Mouse (Mus musculus) liver, embryonic 16.5 days (tissue): ENCODE measurements around the gene Abcb8. TPM values are rescaled to one million over a fixed set of nuclear protein-coding genes. Genes with fewer than 3 reads are reported as not detected.
A peak's percentile ranks its signal among the peaks of the same experiment; 100 is the strongest.

Source experiments
- ATAC-seq: fragments of 200-750 bp; cut with Nextera tagmentation; 2 replicates; pipeline ENCODE4 v1.8.0; 2017; ENCODE audit warnings: low read depth, mild to moderate bottlenecking, moderate number of reproducible peaks, moderate library complexity
- H3K27ac ChIP-seq: fragments of 300-500 bp; sonication (generic); 2 replicates; pipeline ENCODE4 v1.5.1; 2014; ENCODE audit warnings: mild to moderate bottlenecking, low read length
- H3K27me3 ChIP-seq: fragments of 300-500 bp; sonication (generic); 2 replicates; pipeline ENCODE4 v1.6.1; 2014; ENCODE audit warnings: low read depth, low read length, mixed read lengths; ENCODE audit not compliant: control insufficient read depth, insufficient read depth
- H3K36me3 ChIP-seq: fragments of 300-500 bp; sonication (generic); 2 replicates; pipeline ENCODE4 v1.6.1; 2014; ENCODE audit warnings: mild to moderate bottlenecking; ENCODE audit not compliant: control insufficient read depth, insufficient read depth
- H3K4me1 ChIP-seq: fragments of 300-500 bp; sonication (generic); 2 replicates; pipeline ENCODE4 v1.6.1; 2014; ENCODE audit warnings: low read depth, low read length, mixed read lengths; ENCODE audit not compliant: control insufficient read depth
- H3K4me2 ChIP-seq: fragments of 300-500 bp; sonication (generic); 2 replicates; pipeline ENCODE4 v1.6.1; 2014; ENCODE audit warnings: low read depth, low read length, mixed read lengths
- H3K4me3 ChIP-seq: fragments of 300-500 bp; sonication (generic); 2 replicates; pipeline ENCODE4 v1.5.1; 2014; ENCODE audit warnings: low read depth, mild to moderate bottlenecking, low read length
- H3K9ac ChIP-seq: fragments of 300-500 bp; sonication (generic); 2 replicates; pipeline ENCODE4 v1.6.1; 2014; ENCODE audit warnings: low read depth, low read length
- H3K9me3 ChIP-seq: fragments of 300-500 bp; sonication (generic); replicated peaks from 2 replicates; pipeline ENCODE4 v1.6.1; 2016; ENCODE audit warnings: low read length; ENCODE audit not compliant: control insufficient read depth
- WGBS: fragments of 180-500 bp; shearing (Covaris S2); extraction: QIAGEN DNeasy Blood & Tissue Kit; methylation state at CpG from one replicate; pipeline ENCODE4 v1.1.7; 2014; ENCODE audit not compliant: insufficient replicate concordance; 5-methylcytosine and 5-hydroxymethylcytosine counted together
- polyA plus RNA-seq: library from polyadenylated mRNA; unstranded; fragments of >200 nt; fragmentation: Nextera tagmentation; extraction: Ambion mirVana; gene quantifications from 2 replicates; pipeline ENCODE4 v1.2.1, GENCODE M21; 2015

Gene Abcb8
- polyA plus RNA-seq, 1 experiment from 2014 or later = 29.6 TPM

GRCm38 (mm10) chr5:24374666-24375328 is 18.7 kb upstream of the Abcb8 start:
- Histone ChIP-seq H3K4me1 (no peaks in the 10 kb centered on the region), H3K9ac (no peak overlapping the region), H3K27me3 (no peaks in the 10 kb centered on the region), H3K27ac (no peak overlapping the region), H3K36me3 (no peaks in the 10 kb centered on the region), H3K4me2 (no peak overlapping the region), H3K4me3 (no peak overlapping the region), H3K9me3 (no peaks in the 10 kb centered on the region)
- WGBS = 57% methylated on average over 7 of the region's 7 CpGs
- no peak for ATAC-seq

- H3K9ac ChIP-seq = no peak overlapping the region
- H3K4me2 ChIP-seq = no peak overlapping the region
- H3K27me3 ChIP-seq = no peaks in the 10 kb centered on the region; the same call in 1 of the 2 replicates
- no peak for ATAC-seq
- H3K9me3 ChIP-seq = no peaks in the 10 kb centered on the region
- WGBS = 47% methylated on average over 2 of the region's 2 CpGs
- H3K36me3 ChIP-seq = no peaks in the 10 kb centered on the region
- H3K27ac ChIP-seq = no peak overlapping the region
- peaks cover 10% of the 10 kb centered on the region for H3K4me1 ChIP-seq
- H3K4me3 ChIP-seq = no peak overlapping the region
These were observed 14.8 kb upstream of the Abcb8 start for GRCm38 (mm10) chr5:24378700-24379099.

- no peak for ATAC-seq
- Histone ChIP-seq H3K27me3 (no peaks in the 10 kb centered on the region; the same call in 1 of the 2 replicates), H3K9me3 (no peaks in the 10 kb centered on the region), H3K9ac (no peak overlapping the region), H3K36me3 (no peaks in the 10 kb centered on the region), H3K4me2 (no peak overlapping the region), H3K27ac (no peak overlapping the region), H3K4me3 (no peak overlapping the region), H3K4me1 (peaks cover 17% of the 10 kb centered on the region)
- WGBS = 67% methylated on average over 4 of the region's 4 CpGs
These were observed 14.0 kb upstream of the Abcb8 start for GRCm38 (mm10) chr5:24379501-24379900.

GRCm38 (mm10) chr5:24380499-24380898 is 13.0 kb upstream of the Abcb8 start:
- Histone ChIP-seq H3K27me3 (no peaks in the 10 kb centered on the region; the same call in 1 of the 2 replicates), H3K9ac (no peak overlapping the region)
- 61% methylated on average over 4 of the region's 4 CpGs for WGBS

GRCm38 (mm10) chr5:24381486-24381885 is 12.0 kb upstream of the Abcb8 start:
- Histone ChIP-seq H3K9ac (no peak overlapping the region), H3K9me3 (no peaks in the 10 kb centered on the region), H3K4me3 (no peak overlapping the region), H3K4me1 (peaks cover 17% of the 10 kb centered on the region), H3K27ac (no peak overlapping the region), H3K36me3 (no peaks in the 10 kb centered on the region), H3K4me2 (no peak overlapping the region), H3K27me3 (peaks cover 4% of the 10 kb centered on the region)
- 65% methylated on average over 6 of the region's 6 CpGs for WGBS
- ATAC-seq = no peak

More at GRCm38 (mm10) chr5:24380499-24380898, 13.0 kb upstream of the Abcb8 start:
- H3K4me3 ChIP-seq = no peak overlapping the region
- no peaks in the 10 kb centered on the region for H3K9me3 ChIP-seq
- no peak overlapping the region for H3K4me2 ChIP-seq
- H3K27ac ChIP-seq = no peak overlapping the region
- H3K36me3 ChIP-seq = no peaks in the 10 kb centered on the region
- no peak for ATAC-seq
- H3K4me1 ChIP-seq = peaks cover 17% of the 10 kb centered on the region

- Histone ChIP-seq H3K4me2 (no peak overlapping the region), H3K9ac (no peak overlapping the region), H3K9me3 (no peaks in the 10 kb centered on the region), H3K4me3 (no peak overlapping the region), H3K4me1 (peaks cover 17% of the 10 kb centered on the region), H3K36me3 (no peaks in the 10 kb centered on the region), H3K27me3 (peaks cover 10% of the 10 kb centered on the region), H3K27ac (no peak overlapping the region)
- no peak for ATAC-seq
- WGBS = 42% methylated on average over 2 of the region's 2 CpGs
These were observed 11.5 kb upstream of the Abcb8 start for GRCm38 (mm10) chr5:24381988-24382387.

GRCm38 (mm10) chr5:24383026-24383859 is 10.2 kb upstream of the Abcb8 start:
- peak overlapping the region; percentile 58 for H3K9ac ChIP-seq
- H3K9me3 ChIP-seq = no peaks in the 10 kb centered on the region
- peak overlapping the region; percentile 34; the same call in 1 of the 2 replicates for H3K27ac ChIP-seq
- H3K4me1 ChIP-seq = peaks cover 21% of the 10 kb centered on the region
- H3K36me3 ChIP-seq = no peaks in the 10 kb centered on the region
- H3K4me2 ChIP-seq = peak overlapping the region; percentile 83
- H3K4me3 ChIP-seq = peak overlapping the region; percentile 63
- 2% methylated on average over 34 of the region's 34 CpGs for WGBS
- peak; percentile 92 for ATAC-seq
- peaks cover 22% of the 10 kb centered on the region for H3K27me3 ChIP-seq

- Histone ChIP-seq H3K9me3 (no peaks in the 10 kb centered on the region), H3K27me3 (peaks cover 25% of the 10 kb centered on the region), H3K36me3 (no peaks in the 10 kb centered on the region), H3K4me3 (no peak overlapping the region), H3K4me1 (peaks cover 25% of the 10 kb centered on the region), H3K27ac (no peak overlapping the region), H3K4me2 (no peak overlapping the region; the same call in 1 of the 2 replicates), H3K9ac (no peak overlapping the region)
- WGBS = 30% methylated on average over 6 of the region's 6 CpGs
- no peak for ATAC-seq
These were observed 9.1 kb upstream of the Abcb8 start for GRCm38 (mm10) chr5:24384407-24384806.

- Histone ChIP-seq H3K27ac (no peak overlapping the region), H3K4me2 (no peak overlapping the region), H3K36me3 (no peaks in the 10 kb centered on the region), H3K4me1 (peaks cover 29% of the 10 kb centered on the region), H3K27me3 (peaks cover 25% of the 10 kb centered on the region), H3K9me3 (no peaks in the 10 kb centered on the region), H3K4me3 (no peak overlapping the region), H3K9ac (no peak overlapping the region)
- 63% methylated on average over 5 of the region's 5 CpGs for WGBS
- ATAC-seq = no peak
These were observed 8.1 kb upstream of the Abcb8 start for GRCm38 (mm10) chr5:24385374-24385773.
